Mouse (Mus musculus) kidney, embryonic 16.5 days (tissue): ENCODE results near the gene Fhad1. TPM values are rescaled to one million over a fixed set of nuclear protein-coding genes. Genes with fewer than 3 reads are reported as not detected.

Source experiments
- ATAC-seq: fragments of 200-750 bp; cut with Nextera tagmentation; 2 replicates; pipeline ENCODE4 v1.8.0; 2017; ENCODE audit warnings: moderate TSS enrichment; ENCODE audit not compliant: low FRiP score, low TSS enrichment
- H3K27ac ChIP-seq: fragments of 300-500 bp; sonication (generic); 2 replicates; pipeline ENCODE4 v1.5.1; 2014; ENCODE audit warnings: low read length
- H3K27me3 ChIP-seq: fragments of 300-500 bp; sonication (generic); 2 replicates; pipeline ENCODE4 v1.6.1; 2014; ENCODE audit warnings: low read length, control low read depth, mixed read lengths; ENCODE audit not compliant: insufficient read depth
- H3K36me3 ChIP-seq: fragments of 300-500 bp; sonication (generic); 2 replicates; pipeline ENCODE4 v1.6.1; 2014; ENCODE audit warnings: low read length, control low read depth, mixed read lengths; ENCODE audit not compliant: insufficient read depth
- H3K4me1 ChIP-seq: fragments of 300-500 bp; sonication (generic); 2 replicates; pipeline ENCODE4 v1.6.1; 2014; ENCODE audit warnings: low read length, control low read depth, mixed read lengths; ENCODE audit not compliant: insufficient read depth
- H3K4me2 ChIP-seq: fragments of 300-500 bp; sonication (generic); replicated peaks from 2 replicates; pipeline ENCODE4 v1.6.1; 2014; ENCODE audit warnings: low read depth, low read length
- H3K4me3 ChIP-seq: fragments of 300-500 bp; sonication (generic); 2 replicates; pipeline ENCODE4 v1.5.1; 2014; ENCODE audit warnings: mild to moderate bottlenecking, low read length
- H3K9ac ChIP-seq: fragments of 300-500 bp; sonication (generic); replicated peaks from 2 replicates; pipeline ENCODE4 v1.6.1; 2014; ENCODE audit warnings: low read length
- H3K9me3 ChIP-seq: fragments of 300-500 bp; sonication (generic); 2 replicates; pipeline ENCODE4 v1.6.1; 2016; ENCODE audit warnings: low read length, control low read depth
- whole genome bisulfite sequencing: fragments of 180-500 bp; shearing (Covaris S2); extraction: QIAGEN DNeasy Blood & Tissue Kit; methylation state at CpG from one replicate; pipeline ENCODE4 v1.1.7; 2014; 5-methylcytosine and 5-hydroxymethylcytosine counted together
- polyA plus RNA-seq: library from polyadenylated mRNA; unstranded; fragments of >200 nt; fragmentation: Nextera tagmentation; extraction: Ambion mirVana; gene quantifications from 2 replicates; pipeline ENCODE4 v1.2.1, GENCODE M21; 2015

Gene Fhad1
- polyA plus RNA-seq, 1 experiment from 2014 or later: 0.74 TPM

DNA sequence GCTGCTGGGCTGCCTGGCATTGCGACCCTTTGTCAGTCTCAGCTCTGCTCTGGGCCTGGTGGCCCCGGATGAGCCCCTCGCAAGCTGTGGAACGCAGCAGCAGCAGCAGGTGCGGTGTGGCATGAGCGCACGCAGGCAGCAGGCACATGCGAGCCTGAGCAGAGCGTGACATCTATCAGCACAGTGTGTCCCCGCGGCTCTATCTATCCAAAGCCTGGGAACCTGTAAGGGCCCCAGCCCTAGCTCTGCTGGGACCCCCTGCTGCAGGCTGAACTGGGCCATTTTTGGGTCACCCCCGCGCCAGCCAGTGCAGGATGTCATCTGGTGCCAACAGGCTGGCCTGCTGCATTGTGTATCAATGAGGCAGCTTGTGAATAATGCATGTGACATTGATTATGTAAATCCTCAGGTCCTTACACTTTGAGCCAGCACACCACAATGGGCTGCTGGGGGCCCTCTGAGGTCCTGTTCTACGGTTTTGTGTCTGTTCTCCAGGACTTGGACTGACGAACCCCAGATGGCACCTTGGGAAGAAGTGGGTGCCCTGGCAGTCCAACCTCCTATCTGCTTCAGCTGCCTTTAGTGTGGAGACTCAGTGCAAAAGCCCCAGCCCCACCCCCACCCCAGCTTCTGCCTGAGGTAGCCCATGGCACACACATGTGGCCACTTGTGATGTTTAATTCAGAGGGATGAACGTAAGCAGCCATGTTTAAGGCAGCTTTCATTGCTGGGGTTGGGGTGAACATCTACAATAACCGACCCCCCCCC lies 113.0 kb downstream of the Fhad1 start:
- ATAC-seq: no peak
- no peak overlapping the region for H3K4me3 ChIP-seq
- 77% methylated on average over 17 of the region's 17 CpGs for WGBS

DNA sequence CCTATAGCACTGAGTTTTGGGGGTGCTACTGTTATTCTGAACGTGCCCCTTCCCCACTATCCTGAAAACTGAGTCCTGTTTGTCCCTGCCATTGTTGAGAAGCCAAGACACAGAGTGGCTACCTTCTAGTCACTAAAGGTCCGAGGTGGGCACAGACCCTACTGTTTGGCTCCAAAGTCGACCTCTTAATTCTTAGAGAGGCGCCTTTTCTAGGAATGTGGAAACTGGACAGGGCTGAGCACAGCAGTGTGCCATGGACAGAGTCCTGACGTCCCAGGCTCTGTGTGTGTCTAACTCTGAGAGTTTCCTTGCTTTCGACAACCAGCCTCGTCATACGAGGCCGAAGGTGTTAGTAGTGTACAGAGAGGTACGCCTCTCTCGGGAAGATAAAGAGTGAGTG lies 114.5 kb downstream of the Fhad1 start:
- ATAC-seq: no peak
- WGBS: 70% methylated on average over 11 of the region's 11 CpGs
- no peaks in the 10 kb centered on the region for H3K27me3 ChIP-seq
- H3K9me3 ChIP-seq: no peaks in the 10 kb centered on the region
- no peak overlapping the region for H3K4me2 ChIP-seq
- H3K9ac ChIP-seq: no peak overlapping the region
- no peaks in the 10 kb centered on the region for H3K36me3 ChIP-seq
- peak overlapping the region; percentile 31; the same call in 1 of the 2 replicates for H3K27ac ChIP-seq
- H3K4me1 ChIP-seq: peaks cover 12% of the 10 kb centered on the region; the same call in 1 of the 2 replicates
- H3K4me3 ChIP-seq: no peak overlapping the region

More for the DNA sequence above, 113.0 kb downstream of the Fhad1 start:
- no peaks in the 10 kb centered on the region for H3K36me3 ChIP-seq
- H3K9me3 ChIP-seq: no peaks in the 10 kb centered on the region
- H3K4me1 ChIP-seq: peaks cover 3% of the 10 kb centered on the region; the same call in 1 of the 2 replicates
- no peak overlapping the region for H3K9ac ChIP-seq
- H3K27me3 ChIP-seq: no peaks in the 10 kb centered on the region
- H3K27ac ChIP-seq: no peak overlapping the region
- no peak overlapping the region for H3K4me2 ChIP-seq

- 16% methylated on average over 8 of the region's 8 CpGs for WGBS
- H3K27ac ChIP-seq: peak overlapping the region; percentile 52; the same call in 1 of the 2 replicates
- no peak overlapping the region for H3K4me2 ChIP-seq
- peaks cover 13% of the 10 kb centered on the region; the same call in 1 of the 2 replicates for H3K4me1 ChIP-seq
- no peaks in the 10 kb centered on the region for H3K9me3 ChIP-seq
- no peaks in the 10 kb centered on the region for H3K36me3 ChIP-seq
- ATAC-seq: no peak
- H3K4me3 ChIP-seq: no peak overlapping the region
- 0 out of 2 replicates have a peak overlapping the region, but pooled peaks have one; percentile 14 for H3K9ac ChIP-seq
- no peaks in the 10 kb centered on the region for H3K27me3 ChIP-seq
These were observed 114.9 kb downstream of the Fhad1 start for GRCm38 (mm10) chr4:141899936-141900335.

- no peak overlapping the region for H3K27ac ChIP-seq
- H3K9ac ChIP-seq: no peak overlapping the region
- peaks cover 13% of the 10 kb centered on the region; the same call in 1 of the 2 replicates for H3K4me1 ChIP-seq
These were observed 116.0 kb downstream of the Fhad1 start for GRCm38 (mm10) chr4:141898905-141899304.

GRCm38 (mm10) chr4:141897838-141898237 lies 117.0 kb downstream of the Fhad1 start:
- WGBS: 70% methylated on average over 3 of the region's 3 CpGs
- H3K27ac ChIP-seq: no peak overlapping the region
- H3K4me3 ChIP-seq: no peak overlapping the region
- no peaks in the 10 kb centered on the region for H3K9me3 ChIP-seq
- H3K9ac ChIP-seq: no peak overlapping the region
- H3K36me3 ChIP-seq: no peaks in the 10 kb centered on the region
- peaks cover 13% of the 10 kb centered on the region; the same call in 1 of the 2 replicates for H3K4me1 ChIP-seq
- no peaks in the 10 kb centered on the region for H3K27me3 ChIP-seq
- 0 out of 2 replicates have a peak, but pooled peaks have one; percentile 9 for ATAC-seq
- no peak overlapping the region for H3K4me2 ChIP-seq

More at GRCm38 (mm10) chr4:141898905-141899304, 116.0 kb downstream of the Fhad1 start:
- H3K9me3 ChIP-seq: no peaks in the 10 kb centered on the region
- ATAC-seq: no peak
- no peak overlapping the region for H3K4me3 ChIP-seq
- H3K36me3 ChIP-seq: no peaks in the 10 kb centered on the region
- H3K27me3 ChIP-seq: no peaks in the 10 kb centered on the region
- no peak overlapping the region for H3K4me2 ChIP-seq
- WGBS: 83% methylated on average over 8 of the region's 8 CpGs

GRCm38 (mm10) chr4:141897225-141897624 lies 117.7 kb downstream of the Fhad1 start:
- no peak for ATAC-seq
- Histone ChIP-seq H3K9ac (no peak overlapping the region), H3K4me3 (no peak overlapping the region), H3K27me3 (no peaks in the 10 kb centered on the region), H3K4me1 (peaks cover 13% of the 10 kb centered on the region; the same call in 1 of the 2 replicates), H3K4me2 (no peak overlapping the region), H3K27ac (no peak overlapping the region), H3K9me3 (no peaks in the 10 kb centered on the region), H3K36me3 (no peaks in the 10 kb centered on the region)
- WGBS: 79% methylated on average over 6 of the region's 6 CpGs

DNA sequence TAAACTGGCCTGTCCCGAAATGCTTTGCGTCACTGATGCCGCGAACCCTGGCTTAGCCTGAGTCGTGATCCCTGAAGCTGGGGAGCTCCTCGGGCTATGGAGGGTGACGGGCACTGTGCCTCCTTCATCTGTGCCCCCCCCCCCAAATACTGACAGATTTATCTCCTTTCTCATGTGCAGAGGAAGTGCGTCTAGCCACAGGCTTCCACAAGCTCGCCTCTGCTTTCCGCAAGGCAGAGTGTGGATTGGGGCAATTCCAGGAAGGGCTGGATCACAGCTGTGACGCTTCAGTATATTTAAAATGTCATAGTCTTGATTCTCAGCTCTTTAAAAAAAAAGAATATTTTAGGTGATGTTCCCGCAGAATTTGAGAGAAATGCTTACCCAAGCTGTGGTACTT lies 119.1 kb downstream of the Fhad1 start:
- no peak overlapping the region for H3K9ac ChIP-seq
- no peak overlapping the region for H3K27ac ChIP-seq
- no peak overlapping the region for H3K4me3 ChIP-seq
- 30% methylated on average over 12 of the region's 12 CpGs for WGBS
- no peaks in the 10 kb centered on the region for H3K27me3 ChIP-seq
- peaks cover 13% of the 10 kb centered on the region; the same call in 1 of the 2 replicates for H3K4me1 ChIP-seq
- H3K9me3 ChIP-seq: no peaks in the 10 kb centered on the region
- ATAC-seq: peak; percentile 28; the same call in 1 of the 2 replicates
- H3K4me2 ChIP-seq: peak overlapping the region; percentile 35
- no peaks in the 10 kb centered on the region for H3K36me3 ChIP-seq

GRCm38 (mm10) chr4:141893157-141893784 lies 121.6 kb downstream of the Fhad1 start:
- ATAC-seq: no peak
- whole genome bisulfite sequencing: 80% methylated on average over 8 of the region's 8 CpGs
- H3K27me3 ChIP-seq: no peaks in the 10 kb centered on the region

DNA sequence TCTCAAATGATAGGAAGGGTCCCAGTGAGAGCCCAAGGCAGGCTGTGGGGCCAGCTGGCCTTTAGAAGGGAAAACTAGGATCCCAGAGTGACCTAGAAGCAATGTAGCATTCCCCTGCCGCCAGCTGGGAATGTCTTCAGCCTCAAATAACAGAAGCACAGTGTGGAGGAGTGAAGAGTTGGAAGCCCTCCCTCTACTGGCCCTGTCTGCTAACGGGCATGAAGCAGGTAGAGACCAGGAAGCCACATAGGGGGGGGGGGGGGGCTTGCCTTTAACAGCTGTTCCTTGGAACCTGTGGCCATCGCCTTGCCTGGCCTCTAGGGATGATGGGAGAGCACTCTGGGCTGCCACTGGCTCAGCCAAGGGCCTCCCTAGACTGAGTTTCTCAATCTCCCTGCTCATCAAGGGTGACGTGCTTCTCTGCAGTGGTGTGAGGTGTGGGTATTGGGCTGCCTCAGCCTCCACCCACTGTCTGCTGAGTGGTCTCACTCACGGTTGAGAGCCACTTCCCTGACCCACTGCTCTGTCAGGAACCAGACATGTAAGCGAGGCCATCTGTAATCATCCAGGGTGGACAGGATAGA lies 128.4 kb downstream of the Fhad1 start:
- H3K4me1 ChIP-seq: peaks cover 2% of the 10 kb centered on the region; the same call in 1 of the 2 replicates
- no peaks in the 10 kb centered on the region for H3K27me3 ChIP-seq
- H3K36me3 ChIP-seq: no peaks in the 10 kb centered on the region
- no peak overlapping the region for H3K4me3 ChIP-seq
- 23% methylated on average over 6 of the region's 6 CpGs for WGBS
- H3K9ac ChIP-seq: no peak overlapping the region
- 0 out of 2 replicates have a peak, but pooled peaks cover 3% of the 10 kb centered on the region for H3K9me3 ChIP-seq
- ATAC-seq: peak; percentile 64
- H3K4me2 ChIP-seq: no peak overlapping the region
- H3K27ac ChIP-seq: no peak overlapping the region

More at GRCm38 (mm10) chr4:141893157-141893784, 121.6 kb downstream of the Fhad1 start:
- no peak overlapping the region for H3K9ac ChIP-seq
- no peak overlapping the region for H3K4me2 ChIP-seq
- H3K4me1 ChIP-seq: peaks cover 10% of the 10 kb centered on the region; the same call in 1 of the 2 replicates
- 0 out of 2 replicates have a peak, but pooled peaks cover 3% of the 10 kb centered on the region for H3K9me3 ChIP-seq
- H3K4me3 ChIP-seq: no peak overlapping the region
- H3K36me3 ChIP-seq: no peaks in the 10 kb centered on the region
- no peak overlapping the region for H3K27ac ChIP-seq
